Mouse (Mus musculus) MEL (cell line): Measurements from ENCODE around the gene Klf12. TPM values are rescaled to one million over a fixed set of nuclear protein-coding genes. Genes with fewer than 3 reads are reported as not detected.

Experiments
- DNase-seq: peaks from one replicate; pipeline ENCODE4 v3.0.0; 2011; ENCODE audit warnings: low read depth, low spot score
- H3K27ac ChIP-seq: 2 replicates; pipeline ENCODE4 v1.5.1; 2012; ENCODE audit warnings: low read depth, mild to moderate bottlenecking, control low read depth, low read length, moderate library complexity; ENCODE audit not compliant: control insufficient read depth
- H3K27me3 ChIP-seq, 2 experiments: fragments of 150-350 bp in 1 of 2; sonication (generic) in 1 of 2; 2 replicates each; pipeline ENCODE4 v1.6.1; 2012; ENCODE audit warnings: low read length in 2 of 2, mild to moderate bottlenecking in 2 of 2, improper control_type of control experiment in 1 of 2, moderate library complexity in 1 of 2; ENCODE audit not compliant: insufficient read depth in 2 of 2, control insufficient read depth in 1 of 2
- H3K36me3 ChIP-seq, 2 experiments: 2 replicates each; pipeline ENCODE4 v1.6.1; 2012 to 2014; ENCODE audit warnings: low read length in 2 of 2, improper control_type of control experiment in 1 of 2, inconsistent platforms in 1 of 2, mild to moderate bottlenecking in 1 of 2; ENCODE audit not compliant: insufficient read depth in 2 of 2, control insufficient read depth in 1 of 2
- H3K4me1 ChIP-seq, 2 experiments: fragments of 150-350 bp in 1 of 2; sonication (generic) in 1 of 2; 2 replicates each; pipeline ENCODE4 v1.6.1; 2012; ENCODE audit warnings: low read length in 2 of 2, improper control_type of control experiment in 1 of 2, mild to moderate bottlenecking in 1 of 2; ENCODE audit not compliant: insufficient read depth in 2 of 2, control insufficient read depth in 1 of 2
- H3K4me3 ChIP-seq, 2 experiments: fragments of 150-350 bp in 1 of 2; sonication (generic) in 1 of 2; 2 replicates each; pipeline ENCODE4 v1.5.1; 2012; ENCODE audit warnings: low read depth in 2 of 2, low read length in 2 of 2, mild to moderate bottlenecking in 2 of 2, moderate library complexity in 2 of 2, control low read depth in 1 of 2, improper control_type of control experiment in 1 of 2; ENCODE audit not compliant: control insufficient read depth in 1 of 2, insufficient read depth in 1 of 2
- H3K79me2 ChIP-seq: 2 replicates; pipeline ENCODE4 v1.6.1; 2012; ENCODE audit warnings: mild to moderate bottlenecking, low read length, moderate library complexity; ENCODE audit not compliant: control insufficient read depth, poor library complexity, insufficient read depth
- H3K9ac ChIP-seq: 2 replicates; pipeline ENCODE4 v1.6.1; 2012; ENCODE audit warnings: low read depth, mild to moderate bottlenecking, control low read depth, low read length, moderate library complexity; ENCODE audit not compliant: control insufficient read depth, poor library complexity, severe bottlenecking
- H3K9me3 ChIP-seq: fragments of 150-350 bp; sonication (generic); replicated peaks from 2 replicates; pipeline ENCODE4 v1.6.1; 2012; ENCODE audit warnings: mild to moderate bottlenecking, low read length, improper control_type of control experiment, moderate library complexity; ENCODE audit not compliant: insufficient read depth
- CTCF ChIP-seq, 3 experiments: IDR thresholded peaks in 2 of 3; conservative IDR thresholded peaks in 1 of 3; 2 replicates each; pipeline ENCODE4 v1.5.1; 2011 to 2012; ENCODE audit warnings: low read length in 3 of 3, low read depth in 2 of 3, mild to moderate bottlenecking in 2 of 3, improper control_type of control experiment in 1 of 3, inconsistent platforms in 1 of 3, mixed read lengths in 1 of 3, moderate library complexity in 1 of 3; ENCODE audit not compliant: control insufficient read depth in 1 of 3, insufficient read depth in 1 of 3, poor library complexity in 1 of 3, severe bottlenecking in 1 of 3
- ELF1 ChIP-seq: IDR thresholded peaks from 2 replicates; pipeline ENCODE4 v1.6.1; 2014; ENCODE audit warnings: low read depth, mild to moderate bottlenecking, inconsistent platforms, low read length, improper control_type of control experiment, moderate library complexity
- EP300 ChIP-seq, 2 experiments: IDR thresholded peaks; 2 replicates each; pipeline ENCODE4 v1.6.1; 2011; ENCODE audit warnings: improper control_type of control experiment in 2 of 2, low read length in 2 of 2, low read depth in 1 of 2, mild to moderate bottlenecking in 1 of 2
- ETS1 ChIP-seq: IDR thresholded peaks from 2 replicates; pipeline ENCODE4 v1.6.1; 2012; ENCODE audit warnings: low read depth, mild to moderate bottlenecking, inconsistent platforms, low read length, improper control_type of control experiment, moderate library complexity
- GATA1 ChIP-seq: IDR thresholded peaks from 2 replicates; pipeline ENCODE4 v1.6.1; 2011; ENCODE audit warnings: low read depth, low read length, improper control_type of control experiment
- HCFC1 ChIP-seq: IDR thresholded peaks from 2 replicates; pipeline ENCODE4 v1.6.1; 2012; ENCODE audit warnings: low read depth, mild to moderate bottlenecking, inconsistent platforms, low read length, improper control_type of control experiment, moderate library complexity
- KAT2A ChIP-seq: conservative IDR thresholded peaks from 2 replicates; pipeline ENCODE4 v1.6.1; 2012; ENCODE audit warnings: low read depth, low read length, improper control_type of control experiment, inconsistent platforms
- MAFK ChIP-seq: IDR thresholded peaks from 2 replicates; pipeline ENCODE4 v1.6.1; 2011; ENCODE audit warnings: low read depth, mild to moderate bottlenecking, low read length, improper control_type of control experiment, borderline replicate concordance
- MAZ ChIP-seq: IDR thresholded peaks from 2 replicates; pipeline ENCODE4 v1.6.1; 2012; ENCODE audit warnings: low read depth, mild to moderate bottlenecking, inconsistent platforms, low read length, improper control_type of control experiment
- MXI1 ChIP-seq: IDR thresholded peaks from 2 replicates; pipeline ENCODE4 v1.6.1; 2011; ENCODE audit warnings: mild to moderate bottlenecking, low read depth, low read length, improper control_type of control experiment
- NELFE ChIP-seq: IDR thresholded peaks from 2 replicates; pipeline ENCODE4 v1.6.1; 2011; ENCODE audit warnings: low read depth, low read length, improper control_type of control experiment
- POLR2A ChIP-seq, 2 experiments: IDR thresholded peaks; 2 replicates each; pipeline ENCODE4 v1.6.1; 2011 to 2012; ENCODE audit warnings: low read length in 2 of 2, mild to moderate bottlenecking in 2 of 2, control low read depth in 1 of 2, improper control_type of control experiment in 1 of 2, low read depth in 1 of 2, moderate library complexity in 1 of 2; ENCODE audit not compliant: control insufficient read depth in 1 of 2, insufficient read depth in 1 of 2, poor library complexity in 1 of 2
- POLR2AphosphoS2 ChIP-seq: IDR thresholded peaks from 2 replicates; pipeline ENCODE4 v1.6.1; 2011; ENCODE audit warnings: low read length, improper control_type of control experiment
- POLR2AphosphoS5 ChIP-seq: IDR thresholded peaks from 2 replicates; pipeline ENCODE4 v1.6.1; 2012; ENCODE audit warnings: low read depth, borderline replicate concordance, mild to moderate bottlenecking, inconsistent platforms, low read length, moderate library complexity, mixed read lengths
- RAD21 ChIP-seq: IDR thresholded peaks from 2 replicates; pipeline ENCODE4 v1.6.1; 2011; ENCODE audit warnings: mild to moderate bottlenecking, low read depth, low read length, improper control_type of control experiment
- TAL1 ChIP-seq: IDR thresholded peaks from 2 replicates; pipeline ENCODE4 v1.6.1; 2012; ENCODE audit warnings: mild to moderate bottlenecking, inconsistent platforms, low read length, moderate library complexity, mixed read lengths
- TCF12 ChIP-seq: IDR thresholded peaks from 2 replicates; pipeline ENCODE4 v1.6.1; 2014; ENCODE audit warnings: low read depth, mild to moderate bottlenecking, inconsistent platforms, low read length, improper control_type of control experiment, moderate library complexity
- USF1 ChIP-seq: IDR thresholded peaks from 2 replicates; pipeline ENCODE4 v1.6.1; 2014; ENCODE audit warnings: low read depth, mild to moderate bottlenecking, inconsistent platforms, low read length, improper control_type of control experiment, moderate library complexity
- ZC3H11A ChIP-seq: IDR thresholded peaks from 2 replicates; pipeline ENCODE4 v1.6.1; 2012; ENCODE audit warnings: low read depth, mild to moderate bottlenecking, inconsistent platforms, low read length, improper control_type of control experiment
- polyA plus RNA-seq, 2 experiments: library from polyadenylated mRNA; stranded (reverse) in 1 of 2; unstranded in 1 of 2; fragments of >175 nt in 1 of 2; fragments of >200 nt in 1 of 2; gene quantifications; 2 replicates each; pipeline versions ENCODE4 v1.2.1 to v1.2.4; 2012; ENCODE audit warnings: low replicate concordance in 2 of 2, low read depth in 1 of 2; ENCODE audit not compliant: insufficient read length in 2 of 2, insufficient read depth in 1 of 2, missing spikeins in 1 of 2
- total RNA-seq: library from RNA; depleted of rRNA; stranded (reverse); fragments of 300-350 nt; gene quantifications from 2 replicates; pipeline ENCODE4 v1.2.3, GENCODE M21; 2012

Gene Klf12
- total and polyA plus RNA-seq, 3 experiments: 0.42 to 1.2 TPM; not detected in 1

DNA sequence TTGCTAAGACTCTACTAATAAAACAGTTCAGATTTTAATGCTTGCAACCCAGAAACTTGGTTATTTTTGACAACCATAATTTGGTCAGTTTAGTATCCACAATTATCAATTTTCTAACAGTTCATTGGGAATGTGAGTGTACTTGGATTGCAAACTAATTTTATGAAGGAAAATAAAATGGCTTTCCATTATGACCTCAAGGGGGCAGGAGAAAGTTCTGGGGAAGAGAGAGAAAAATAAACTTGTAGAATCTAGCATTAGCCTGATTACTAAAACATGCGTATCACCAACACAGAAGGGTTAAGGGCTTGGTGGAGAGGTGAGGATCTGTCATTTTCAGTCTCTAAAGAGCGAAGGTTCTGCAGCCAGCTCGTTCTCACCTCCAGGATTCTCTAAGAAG, 106.7 kb downstream of the Klf12 start:
- H3K4me1 ChIP-seq: no peaks in the 10 kb centered on the region
- H3K9me3 ChIP-seq: no peaks in the 10 kb centered on the region
- TF ChIP-seq TAL1: no peak
- no peak for TF ChIP-seq POLR2A (IDR thresholded peaks at IDR 0.05; ENCODE audit: control insufficient read depth in 1 of 2, insufficient read depth in 1 of 2, low read depth in 1 of 2, low read length in 2 of 2, poor library complexity in 1 of 2)
- TF ChIP-seq USF1: no peak
- TF ChIP-seq MAZ: no peak
- TF ChIP-seq POLR2AphosphoS5: no peak
- no peak for TF ChIP-seq HCFC1
- no peak for TF ChIP-seq RAD21
- TF ChIP-seq GATA1: no peak
- TF ChIP-seq MXI1: no peak
- no peak for TF ChIP-seq EP300 (IDR thresholded peaks at IDR 0.05; ENCODE audit: low read depth in 1 of 2, low read length in 2 of 2)
- TF ChIP-seq ZC3H11A: no peak
- no peak for TF ChIP-seq TCF12
- TF ChIP-seq MAFK: no peak
- TF ChIP-seq CTCF (IDR thresholded peaks at IDR 0.05 in 2 of 3, conservative IDR thresholded peaks at IDR 0.05 in 1 of 3; ENCODE audit: control insufficient read depth in 1 of 3, insufficient read depth in 1 of 3, low read depth in 2 of 3, low read length in 3 of 3, poor library complexity in 1 of 3, severe bottlenecking in 1 of 3): no peak
- H3K27me3 ChIP-seq: no peaks in the 10 kb centered on the region
- H3K4me3 ChIP-seq: no peak overlapping the region
- H3K36me3 ChIP-seq: no peaks in the 10 kb centered on the region
- no peak overlapping the region for H3K9ac ChIP-seq
- no peak for DNase-seq
- H3K27ac ChIP-seq: no peak overlapping the region
- H3K79me2 ChIP-seq: no peaks in the 10 kb centered on the region

DNA sequence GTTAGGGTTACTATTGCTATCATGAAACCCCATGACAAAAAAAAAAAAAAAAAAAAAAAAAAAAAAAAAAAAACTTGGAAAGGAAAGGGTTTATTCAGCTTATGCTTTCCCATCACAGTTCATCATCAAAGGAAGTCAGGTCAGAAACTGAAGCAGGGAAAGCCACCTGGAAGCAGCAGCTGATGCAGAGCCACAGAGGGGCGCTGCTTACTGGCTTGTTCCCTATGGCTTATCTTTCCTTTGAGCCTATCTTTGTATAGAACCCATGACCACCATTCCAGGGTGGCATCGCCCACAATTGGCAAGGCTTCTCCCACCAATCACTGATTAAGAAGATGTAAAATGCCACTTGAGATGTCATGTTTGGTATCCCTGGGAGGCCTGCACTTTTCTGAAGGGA, 119.4 kb downstream of the Klf12 start:
- TF ChIP-seq KAT2A: no peak
- TF ChIP-seq ELF1: no peak
- TF ChIP-seq POLR2AphosphoS5: no peak
- TF ChIP-seq NELFE: no peak
- no peak for TF ChIP-seq GATA1
- TF ChIP-seq ETS1: no peak
- TF ChIP-seq POLR2AphosphoS2: no peak
- no peak overlapping the region for H3K9ac ChIP-seq
- H3K4me3 ChIP-seq: no peak overlapping the region
- H3K27ac ChIP-seq: no peak overlapping the region
- H3K27me3 ChIP-seq: no peaks in the 10 kb centered on the region
- H3K36me3 ChIP-seq: no peaks in the 10 kb centered on the region
- no peaks in the 10 kb centered on the region for H3K79me2 ChIP-seq
- no peak for DNase-seq
- no peaks in the 10 kb centered on the region for H3K9me3 ChIP-seq
- no peaks in the 10 kb centered on the region for H3K4me1 ChIP-seq
